Mouse (Mus musculus) embryo, embryonic 9.5 days (tissue): Measurements from ENCODE around the gene Lce1e.
"Not testable (repeated sequence)": the region's sequence is repeated elsewhere in the genome, so short reads cannot be mapped to it uniquely, and the experiment has no call there.

Experiments used
- DNase-seq: peaks from one replicate; pipeline ENCODE4 v3.0.0-alpha.2; 2017; ENCODE audit errors: extremely low spot score

Gene Lce1e

DNA sequence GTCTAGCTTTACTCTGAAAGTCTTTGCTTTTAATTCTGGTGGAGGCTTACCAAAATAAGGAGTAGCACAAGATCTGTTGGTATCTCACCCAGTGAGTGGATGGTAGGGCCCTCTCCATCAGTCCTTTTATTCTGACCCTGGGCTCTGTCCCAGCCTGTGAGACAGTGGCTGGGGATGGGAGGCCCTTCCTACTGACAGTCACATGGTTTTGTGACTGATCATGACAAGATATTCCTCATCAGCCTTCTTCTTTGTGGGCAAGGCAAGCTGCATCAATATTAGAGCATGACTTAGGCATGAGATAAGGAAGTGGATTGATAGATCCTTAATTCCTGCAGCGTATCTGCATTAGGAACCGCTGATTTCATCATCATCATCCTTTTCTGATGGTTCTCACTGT lies at the start of gene Lce1e:
Gene Lce1e, minus strand, starts transcription at position 101 of the 400 bp plus-strand sequence.
- no peak for DNase-seq

GRCm38 (mm10) chr3:92753197-92753596 lies 44.3 kb upstream of the Lce1e start:
- no peak for DNase-seq

DNA sequence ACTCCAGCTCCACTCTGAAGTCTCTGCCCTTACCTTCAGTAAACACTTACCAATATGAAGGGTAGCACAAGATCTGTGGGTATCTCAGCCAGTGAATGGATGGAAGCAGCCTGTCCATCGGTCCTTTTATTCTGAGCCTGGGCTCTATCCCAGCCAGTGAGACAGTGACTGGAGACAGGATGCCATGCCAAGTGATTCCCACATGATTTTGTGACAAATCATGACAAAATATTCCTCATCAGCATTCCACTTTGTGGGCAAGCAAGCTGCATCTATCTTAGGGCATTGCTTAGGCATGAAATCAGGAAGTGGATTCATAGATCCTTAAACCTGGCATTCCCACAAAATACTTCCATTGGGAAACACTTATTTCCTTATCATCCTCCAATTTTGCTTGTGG lies 43.4 kb upstream of the Lce1e start, which contains the start of gene Lce1g:
Gene Lce1g, minus strand, starts transcription at position 101 of the 400 bp plus-strand sequence.
- DNase-seq: no peak

DNA sequence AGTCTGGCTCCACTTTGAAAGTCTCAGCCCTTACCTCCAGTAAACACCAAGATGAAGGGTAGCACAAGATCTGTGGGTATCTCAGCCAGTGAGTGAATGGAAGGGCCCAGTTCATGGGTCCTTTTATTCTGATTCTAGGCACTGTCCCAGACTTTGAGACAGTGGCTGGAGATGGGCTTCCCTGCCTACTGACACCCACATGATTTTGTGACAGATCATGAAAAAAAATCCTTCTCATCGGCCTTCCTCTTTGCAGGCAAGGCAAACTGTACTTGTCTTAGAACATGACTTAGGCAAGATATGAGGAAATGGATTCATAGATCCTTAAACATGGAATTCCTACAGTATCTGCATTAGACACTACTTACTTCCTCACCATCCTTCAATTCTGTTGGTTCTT lies 30.1 kb upstream of the Lce1e start, which contains the start of gene Gm38119:
Gene Gm38119, minus strand, starts transcription at position 101 of the 400 bp plus-strand sequence.
- DNase-seq: no peak

GRCm38 (mm10) chr3:92722631-92723030 lies 13.8 kb upstream of the Lce1e start:
- DNase-seq: no peak

- no peak for DNase-seq
Observed at GRCm38 (mm10) chr3:92720250-92720649, 11.4 kb upstream of the Lce1e start, which contains the start of gene Lce1f. Lce1f (minus strand) TSS chr3:92720350.

DNA sequence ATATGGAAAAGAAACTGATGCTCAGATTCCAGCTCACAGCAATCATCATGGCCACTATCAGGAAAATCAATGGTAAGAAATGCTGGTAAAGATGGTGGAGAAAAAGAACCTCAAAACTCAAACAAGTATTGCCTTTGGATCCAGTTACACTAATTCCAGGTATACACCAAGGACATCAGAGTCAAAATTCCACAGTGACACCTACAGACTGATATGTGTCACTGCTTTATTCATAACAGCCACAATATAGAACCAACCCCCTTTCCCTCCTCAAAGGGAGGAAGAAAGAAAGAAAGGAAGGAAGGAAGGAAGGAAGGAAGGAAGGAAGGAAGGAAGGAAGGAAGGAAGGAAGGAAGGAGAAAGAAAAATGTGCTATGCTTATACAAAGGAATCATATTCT lies 6.2 kb upstream of the Lce1e start:
- no peak for DNase-seq

DNA sequence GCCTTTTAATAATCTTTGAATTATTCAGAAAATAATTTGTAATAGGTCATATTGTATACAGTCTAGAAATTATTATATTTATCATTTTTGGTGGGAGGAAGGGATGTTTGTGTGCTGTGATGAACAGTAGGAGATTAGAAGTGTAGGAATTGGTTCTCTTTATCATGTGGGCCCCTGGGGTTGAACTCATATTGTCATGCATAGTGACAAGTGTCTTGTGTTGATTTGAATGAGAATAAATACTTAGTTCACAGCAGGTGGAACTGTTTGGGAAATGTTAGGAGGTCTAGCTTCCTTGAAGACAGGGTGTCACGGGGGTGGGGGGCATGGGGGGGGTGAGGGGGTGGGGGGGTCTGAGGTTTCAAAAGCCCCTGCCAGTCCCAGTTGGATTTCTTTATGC lies 14.3 kb downstream of the Lce1e start:
- no peak for DNase-seq

- DNase-seq: no peak
Observed at GRCm38 (mm10) chr3:92691688-92692087, 17.2 kb downstream of the Lce1e start.

GRCm38 (mm10) chr3:92689154-92689553 lies 19.7 kb downstream of the Lce1e start:
- DNase-seq: not testable (repeated sequence)

GRCm38 (mm10) chr3:92687110-92687509 lies 21.8 kb downstream of the Lce1e start, which contains the start of gene Lce1d:
Lce1d (minus strand) TSS chr3:92687210.
- no peak for DNase-seq

- DNase-seq: no peak
Observed at GRCm38 (mm10) chr3:92678947-92679346, 29.9 kb downstream of the Lce1e start, which contains the start of gene Lce1c. Lce1c (plus strand) TSS chr3:92679247.

DNA sequence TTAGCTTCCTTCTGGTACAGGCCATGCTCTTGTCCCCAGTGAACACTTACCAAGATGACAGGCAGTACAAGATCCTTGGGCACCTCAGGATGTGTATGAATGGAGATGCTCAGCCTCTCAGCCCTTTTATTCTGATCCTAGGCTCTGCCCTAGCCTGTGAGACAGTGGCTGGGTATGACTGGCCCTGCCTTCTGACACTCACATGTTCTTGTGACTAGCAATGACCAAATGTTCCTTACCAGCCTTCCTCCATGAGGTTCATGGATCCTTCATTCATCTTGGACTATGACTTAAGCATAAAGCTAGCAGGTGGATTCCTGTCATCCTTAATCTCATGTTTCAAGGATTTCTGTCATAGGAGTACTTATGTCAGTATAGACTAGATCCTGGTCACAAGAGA lies 38.7 kb downstream of the Lce1e start, which contains the start of gene Lce1a2:
Gene Lce1a2, minus strand, starts transcription at position 101 of the 400 bp plus-strand sequence.
- DNase-seq: no peak
